Mouse (Mus musculus): ENCODE data around the gene Gm3015. TPM values are rescaled to one million over a fixed set of nuclear protein-coding genes. Genes with fewer than 3 reads are reported as not detected.
"Not testable (repeated sequence)": the region's sequence is repeated elsewhere in the genome, so short reads cannot be mapped to it uniquely, and the experiment has no call there.

The Gm3015 gene
- not detected for total RNA-seq (2018; cell fraction: chromatin; rRNA removed)
- not detected for total RNA-seq (2018; cell fraction: cytosol; rRNA removed)
- total RNA-seq (2018; cell fraction: nucleus; rRNA removed) = not detected
- not detected in 3 replicates for polyA plus RNA-seq (2018)

- not testable (repeated sequence) for H3K79me2 ChIP-seq (ENCODE audit: inconsistent target); H3K4me3 ChIP-seq (ENCODE audit: inconsistent target); H3K27ac ChIP-seq; H3K36me3 ChIP-seq (ENCODE audit: inconsistent target)
- no CpG with 5 or more reads among the region's 1 CpGs for WGBS (ENCODE audit: missing documents)
These were observed at the start of gene Gm3015 for GRCm38 (mm10) chr14:42768721-42769120. TSS of gene Gm3015 (minus strand) at chr14:42768821.

- H3K79me2 ChIP-seq (ENCODE audit: inconsistent target); H3K36me3 ChIP-seq (ENCODE audit: inconsistent target); H3K4me3 ChIP-seq (ENCODE audit: inconsistent target); H3K27ac ChIP-seq: not testable (repeated sequence)
These were observed 29.3 kb upstream of the Gm3015 start, which contains the start of gene Gm10377 for GRCm38 (mm10) chr14:42797887-42798286. TSS of gene Gm10377 (minus strand) at chr14:42797987.

Other genes with a start within 250 kb of the Gm3015 start
- not detected in 3 replicates for gene Gm8024, start 244.5 kb downstream of the Gm3015 start, polyA plus RNA-seq (2018)
- gene Gm17124, start 168.9 kb downstream of the Gm3015 start, polyA plus RNA-seq (2018) = not detected in 3 replicates
- gene Gm3633, start 126.9 kb downstream of the Gm3015 start, polyA plus RNA-seq (2018) = not detected in 3 replicates
- not detected in 3 replicates for gene Gm10378, start 112.9 kb downstream of the Gm3015 start, polyA plus RNA-seq (2018)
- gene Gm10377, start 29.2 kb upstream of the Gm3015 start, polyA plus RNA-seq (2018) = not detected in 3 replicates
- not detected in 3 replicates for gene Gm21977, start 84.7 kb upstream of the Gm3015 start, polyA plus RNA-seq (2018)
- not detected in 3 replicates for gene Gm8082, start 224.8 kb upstream of the Gm3015 start, polyA plus RNA-seq (2018)
- gene Gm10376, start 246.8 kb upstream of the Gm3015 start, polyA plus RNA-seq (2018) = not detected in 3 replicates

Data from macrophage (primary cell).